Mouse (Mus musculus) c-Kit-positive CD71-negative TER-119-negative erythroid progenitor cells, embryonic 14.5 days (primary cell): ENCODE results near the gene March4.

Experiments used
- DNase-seq: peaks from one replicate; pipeline ENCODE4 v3.0.0-alpha.2; 2013; ENCODE audit warnings: low read depth

Gene March4

DNA sequence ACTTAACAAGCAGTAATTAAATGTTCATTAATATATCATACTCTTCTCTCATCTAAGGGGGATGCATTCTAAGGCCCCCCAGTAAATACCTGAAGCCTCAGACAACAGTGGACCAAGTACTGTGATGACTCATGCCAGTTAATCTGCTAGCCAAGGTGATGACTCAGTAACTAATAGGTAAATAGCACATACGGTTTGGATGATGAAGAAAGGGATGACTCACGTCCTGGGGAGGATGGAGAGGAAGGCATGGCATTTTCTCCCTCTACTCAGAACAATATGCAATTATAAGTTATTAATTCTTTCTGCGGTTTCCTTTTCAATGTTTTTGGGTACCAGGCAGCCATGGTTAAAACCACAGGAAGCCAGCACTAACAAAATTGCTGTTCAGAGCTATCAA is 87.0 kb downstream of the March4 start:
- no peak for DNase-seq

DNA sequence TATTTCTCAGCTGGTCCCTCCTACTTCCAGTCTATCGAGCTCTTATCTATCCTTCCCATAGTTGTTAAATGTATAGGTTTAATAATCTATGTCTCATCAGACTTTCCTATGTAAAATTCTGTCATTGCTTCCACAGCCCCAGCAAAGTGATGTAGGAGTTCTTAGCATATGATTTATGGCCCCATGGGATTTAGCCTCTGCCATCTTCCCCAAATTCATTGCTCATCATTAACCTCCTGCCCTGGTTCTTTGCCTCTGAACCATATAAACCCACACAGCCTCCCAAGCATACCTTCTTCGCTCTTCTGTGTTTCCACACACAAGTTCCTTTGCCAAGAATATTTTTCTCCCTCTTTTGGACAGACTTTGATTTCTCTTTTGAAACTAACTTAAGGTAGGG is 94.0 kb downstream of the March4 start:
- no peak for DNase-seq

DNA sequence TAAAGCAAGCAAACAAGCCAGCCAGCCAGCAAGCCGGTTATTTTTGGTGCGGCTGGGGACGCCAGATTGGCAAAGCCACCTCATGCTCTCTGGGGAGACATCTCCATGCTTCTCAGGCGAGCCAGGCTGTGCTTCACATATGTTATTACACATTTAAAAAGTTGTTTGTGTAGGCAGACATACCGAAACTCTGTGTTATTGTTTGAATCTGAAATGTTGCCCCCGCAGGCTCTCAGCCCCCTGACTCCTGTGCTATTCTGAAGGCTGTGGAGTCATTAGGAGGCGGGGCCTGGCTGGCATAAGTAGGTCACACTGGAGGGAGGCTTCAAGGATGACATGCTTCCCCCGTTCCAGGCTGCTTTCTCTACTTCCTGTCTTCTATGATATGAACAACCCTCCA is 97.6 kb downstream of the March4 start:
- no peak for DNase-seq

DNA sequence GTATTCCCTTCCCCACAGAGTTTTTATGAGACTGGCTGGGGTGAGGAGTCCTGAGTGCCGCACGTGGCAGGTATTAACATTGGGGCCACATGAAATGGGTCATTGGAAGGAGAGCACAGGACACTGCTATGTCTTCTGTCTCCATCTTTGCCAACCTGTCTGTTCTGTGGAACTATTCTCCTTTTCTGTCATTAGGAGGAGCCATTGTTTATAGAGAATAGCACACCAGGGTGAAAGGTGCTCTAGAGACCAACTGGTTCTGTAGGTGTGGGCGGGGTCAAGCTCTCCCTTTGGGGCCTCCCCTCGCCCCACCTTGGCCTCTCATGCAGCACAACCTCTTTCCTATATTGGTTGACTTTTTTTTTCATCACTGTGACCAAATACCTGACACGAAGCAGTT is 99.8 kb downstream of the March4 start:
- DNase-seq = no peak

DNA sequence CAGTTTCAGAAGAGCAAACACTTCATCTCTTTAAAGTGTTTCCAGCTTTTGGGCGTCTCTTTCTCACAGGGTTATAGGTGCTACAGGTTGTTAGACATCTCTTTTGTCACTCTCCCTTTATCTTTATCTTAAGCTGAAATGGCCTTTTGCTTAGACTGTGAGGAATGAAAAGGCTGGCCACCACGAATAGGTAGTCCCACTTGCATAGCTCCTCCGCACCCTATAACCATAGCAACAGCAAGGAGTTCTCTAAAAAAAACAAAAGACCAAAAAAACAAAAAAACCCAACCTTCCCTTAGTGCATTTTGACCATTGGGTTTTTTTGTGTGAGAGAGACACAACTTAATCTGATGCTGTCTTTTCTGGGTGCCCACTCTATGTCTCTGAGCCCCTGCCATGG is 102.2 kb downstream of the March4 start:
- no peak for DNase-seq

DNA sequence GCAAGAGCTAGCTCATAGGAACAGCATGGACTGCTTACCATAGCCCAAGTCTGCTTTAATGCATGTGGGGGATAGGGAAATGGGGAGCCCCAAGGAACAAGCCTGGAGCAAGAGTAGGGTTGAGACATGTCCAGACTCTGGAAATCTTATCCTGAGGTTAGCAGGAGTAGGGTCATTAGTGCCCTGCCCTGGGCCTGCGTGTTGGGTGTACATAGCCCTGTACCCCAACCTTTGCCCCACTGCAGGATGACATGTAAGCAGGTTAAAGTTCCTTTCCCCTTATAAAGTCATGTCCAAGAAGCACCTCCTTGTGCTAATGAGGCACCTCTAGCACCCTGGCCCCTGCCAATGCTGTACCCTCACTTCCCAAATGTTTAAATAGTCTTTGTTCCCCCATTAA is 104.2 kb downstream of the March4 start:
- DNase-seq = no peak

DNA sequence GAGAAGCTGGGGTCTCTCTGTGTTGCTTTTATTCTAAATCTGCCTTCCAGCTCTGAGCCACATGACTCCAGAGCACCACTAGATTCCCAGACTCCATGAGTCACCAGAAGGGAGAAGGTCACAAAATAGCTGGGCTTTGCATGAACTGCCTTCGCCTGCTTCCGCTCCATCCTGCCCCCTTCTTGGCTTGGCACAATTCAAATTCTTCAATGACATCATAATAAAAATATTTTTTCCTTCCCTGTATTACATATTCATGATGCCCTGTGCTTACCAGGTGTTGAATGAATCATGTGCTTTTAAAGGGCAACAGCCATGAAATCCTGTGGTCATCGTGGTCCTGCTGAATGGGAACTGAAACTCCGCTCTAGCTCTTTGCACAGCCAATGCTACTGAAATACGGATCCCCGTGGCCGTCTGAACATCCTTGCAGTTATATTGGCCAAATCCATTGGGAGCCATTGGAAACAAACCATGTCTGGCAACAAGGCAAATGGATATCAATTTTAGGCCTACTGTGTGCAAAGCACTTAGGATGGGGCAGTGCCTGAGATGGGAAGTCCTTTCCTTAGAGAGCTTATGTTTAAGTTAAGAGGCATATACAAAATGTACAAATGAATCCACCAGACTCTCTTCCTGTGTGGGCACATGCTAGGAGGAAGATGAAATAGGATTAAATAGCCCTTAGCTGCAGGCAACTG is 107.5 kb downstream of the March4 start:
- DNase-seq = peak; percentile 29

DNA sequence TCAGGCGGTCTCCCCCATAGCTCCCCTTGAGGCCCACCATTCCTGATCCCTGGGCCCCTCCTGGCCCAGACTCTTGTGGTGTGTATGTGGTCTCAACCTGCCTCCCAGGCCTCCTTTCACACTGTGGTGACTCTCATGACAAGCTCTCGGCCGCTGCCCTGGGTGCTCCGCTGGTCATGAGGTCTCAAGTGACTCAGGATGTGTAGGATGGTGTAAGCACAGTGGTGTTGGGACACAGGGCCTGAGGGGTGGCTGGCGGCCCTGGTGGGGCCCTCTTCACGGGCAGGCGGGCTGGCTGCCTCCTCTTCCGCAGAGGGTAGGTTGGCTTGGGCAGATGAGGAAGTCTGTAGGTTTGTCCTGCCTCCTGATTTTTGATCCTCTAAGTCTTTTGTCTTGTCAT is 108.2 kb downstream of the March4 start:
- DNase-seq = peak; percentile 19

DNA sequence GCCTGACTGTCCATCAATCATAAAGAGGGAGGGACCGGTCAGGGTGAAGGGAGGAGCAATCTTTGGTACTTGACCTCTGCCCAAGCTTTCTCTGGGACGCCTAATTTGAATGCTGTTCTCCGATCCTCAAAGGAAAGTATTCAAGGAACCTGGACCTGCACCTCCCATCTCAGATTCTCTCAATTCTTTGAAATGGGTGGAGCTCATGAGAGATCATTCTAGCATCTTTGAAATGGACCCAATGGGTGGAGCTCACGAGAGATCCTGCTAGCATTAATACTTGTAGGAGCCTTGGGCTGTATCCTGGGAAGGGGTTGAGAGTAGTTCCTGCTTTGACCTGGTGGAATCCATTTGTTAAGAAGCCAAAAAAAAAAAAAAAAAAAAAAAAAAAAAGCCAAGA is 110.3 kb downstream of the March4 start:
- DNase-seq = no peak

DNA sequence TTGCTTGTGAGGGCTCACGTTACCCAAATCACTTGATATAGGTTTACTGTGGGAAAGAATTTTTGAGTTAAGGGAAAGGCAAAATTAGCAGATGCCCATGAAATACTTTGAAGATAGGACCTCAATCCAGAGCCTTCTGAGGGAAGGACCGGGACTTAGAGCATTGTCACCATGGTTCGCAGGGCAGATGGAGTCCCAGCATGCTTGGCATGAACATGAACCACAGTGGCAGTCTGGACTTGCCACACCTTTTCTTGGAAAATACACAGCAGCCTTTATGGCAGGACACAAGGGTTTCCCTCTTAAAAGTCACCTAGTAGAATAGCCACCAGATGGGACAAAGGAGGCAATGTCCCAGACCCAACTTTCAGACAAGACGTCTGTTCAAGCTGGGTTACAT is 114.6 kb downstream of the March4 start:
- no peak for DNase-seq

DNA sequence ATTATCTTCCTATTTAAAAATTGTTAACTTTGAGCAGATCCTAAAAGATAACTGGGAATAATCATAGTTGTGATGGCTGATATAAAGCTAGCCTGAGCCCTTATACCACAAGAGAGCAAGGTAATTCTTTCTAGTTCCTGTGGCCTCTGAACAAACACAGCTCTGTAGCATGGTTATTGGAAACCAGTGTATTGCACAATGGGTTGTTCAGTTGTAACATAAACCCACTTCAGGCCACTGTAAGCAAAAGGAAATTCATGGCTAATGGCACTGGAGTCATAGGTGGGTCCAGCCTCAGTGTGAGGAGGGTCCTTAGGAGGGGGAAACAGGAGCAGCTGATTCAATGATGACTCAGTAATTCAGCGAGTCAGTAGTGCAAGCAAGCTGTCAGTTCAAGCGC is 116.5 kb downstream of the March4 start:
- DNase-seq = no peak

DNA sequence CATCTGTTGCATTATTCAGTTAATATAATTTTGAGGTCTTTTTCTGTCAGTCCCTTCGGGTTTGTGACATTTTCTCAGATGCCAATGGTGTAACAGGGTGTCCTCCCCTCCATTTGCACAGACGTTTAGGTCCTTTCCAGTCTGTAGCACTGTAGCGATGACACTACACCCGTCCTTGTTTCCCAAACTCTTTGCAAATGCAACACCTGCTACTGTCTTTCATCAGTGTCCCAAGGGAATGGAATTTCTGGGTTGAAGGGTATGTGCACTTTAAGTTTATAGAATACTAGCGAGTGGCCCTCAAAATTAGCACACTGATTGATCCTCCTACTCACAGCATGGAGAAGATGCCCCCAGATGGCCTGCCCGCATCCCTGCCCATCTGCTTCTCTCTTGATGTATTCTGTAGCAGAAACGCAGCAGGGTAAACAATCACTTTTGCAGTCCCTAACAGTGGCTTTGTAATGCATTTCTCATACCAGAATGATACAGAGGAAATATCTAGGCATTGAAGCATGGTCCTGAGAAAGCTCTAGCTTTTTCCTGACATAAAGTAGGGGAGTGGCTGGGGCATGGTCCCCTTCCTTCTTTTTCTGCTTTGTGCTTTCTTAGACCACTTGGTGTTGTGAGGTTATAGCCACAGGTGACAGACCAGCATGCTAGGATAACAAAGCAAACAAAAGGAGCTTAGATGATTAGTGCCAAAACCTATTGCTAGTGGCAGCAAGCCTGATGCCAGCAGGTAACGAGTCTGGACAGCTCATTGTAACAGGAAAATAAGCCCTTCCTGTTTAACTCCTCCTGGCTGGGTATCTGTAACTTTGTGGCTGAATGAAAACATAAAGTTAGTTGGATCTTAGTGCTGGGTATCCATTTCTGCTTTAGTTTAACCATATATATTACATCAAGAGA is 117.7 kb downstream of the March4 start:
- no peak for DNase-seq

DNA sequence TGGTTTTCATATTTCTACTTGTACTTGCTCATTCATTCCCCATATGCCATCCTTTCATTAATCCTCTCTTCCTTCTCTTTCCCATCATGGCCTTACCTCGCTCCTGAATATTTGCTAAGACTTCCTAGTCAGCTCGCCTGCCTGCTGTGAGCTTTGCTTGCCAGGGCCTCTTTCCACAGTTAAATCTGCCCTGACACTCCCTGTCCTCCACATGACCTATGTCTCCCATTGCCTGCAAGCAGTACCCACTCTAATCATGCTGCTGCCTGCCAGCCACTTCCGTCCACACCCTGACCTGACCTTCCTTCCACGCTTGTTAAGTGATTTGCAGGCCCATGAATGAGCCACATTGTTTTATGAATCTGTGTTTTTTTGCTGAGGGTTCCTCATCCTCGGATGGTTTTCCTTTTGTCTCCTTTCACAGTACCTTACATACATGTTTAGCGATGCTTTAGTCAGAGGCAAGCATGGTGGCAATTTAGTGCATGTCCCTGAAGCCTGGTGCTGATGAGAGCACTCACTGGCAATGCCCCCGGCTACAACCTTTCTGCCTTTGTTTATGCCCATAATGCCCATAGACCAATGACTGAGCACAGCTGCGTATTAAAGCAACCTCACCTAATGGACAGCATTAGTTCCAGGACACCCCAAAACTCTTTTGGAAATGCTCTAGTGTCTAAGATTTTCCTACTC is 122.0 kb downstream of the March4 start:
- no peak for DNase-seq

DNA sequence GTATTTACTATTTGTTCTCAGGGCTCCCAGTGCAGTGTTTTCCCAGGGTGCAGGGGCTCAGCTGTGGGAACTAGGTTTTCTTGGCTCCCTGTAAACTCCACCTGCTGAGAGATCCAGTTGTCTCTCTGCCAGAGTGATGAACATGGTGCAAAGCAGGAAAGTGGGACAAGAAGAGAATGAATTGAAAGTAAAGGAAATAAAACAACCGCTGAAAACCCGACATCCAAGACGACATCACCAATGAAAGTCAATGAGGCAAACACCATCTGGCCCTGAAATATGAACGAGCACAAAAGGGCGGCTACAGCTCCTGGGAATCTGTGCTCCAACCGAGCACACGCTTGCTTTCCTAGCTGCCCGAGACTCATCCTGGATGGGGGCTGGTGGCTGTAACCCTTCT is 122.6 kb downstream of the March4 start:
- DNase-seq = no peak

DNA sequence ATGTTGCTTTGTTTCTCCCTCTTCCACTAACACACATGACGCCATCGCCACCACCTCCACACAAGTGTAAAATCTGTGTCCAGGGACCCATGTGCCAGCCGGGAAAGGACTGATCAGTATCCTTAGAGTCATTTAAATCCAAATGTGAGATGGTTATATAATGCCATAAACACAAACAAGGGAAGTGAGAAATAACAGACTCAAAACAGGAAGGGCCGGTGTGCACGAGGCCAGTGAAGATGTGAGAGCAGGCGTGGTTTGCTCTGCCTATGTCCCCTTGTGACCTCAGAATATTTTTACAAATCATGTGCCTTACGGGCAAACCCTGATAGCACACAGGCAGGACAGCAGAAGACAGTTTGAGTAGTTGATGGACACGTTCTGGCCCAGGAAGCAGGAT is 123.5 kb downstream of the March4 start:
- DNase-seq = no peak

DNA sequence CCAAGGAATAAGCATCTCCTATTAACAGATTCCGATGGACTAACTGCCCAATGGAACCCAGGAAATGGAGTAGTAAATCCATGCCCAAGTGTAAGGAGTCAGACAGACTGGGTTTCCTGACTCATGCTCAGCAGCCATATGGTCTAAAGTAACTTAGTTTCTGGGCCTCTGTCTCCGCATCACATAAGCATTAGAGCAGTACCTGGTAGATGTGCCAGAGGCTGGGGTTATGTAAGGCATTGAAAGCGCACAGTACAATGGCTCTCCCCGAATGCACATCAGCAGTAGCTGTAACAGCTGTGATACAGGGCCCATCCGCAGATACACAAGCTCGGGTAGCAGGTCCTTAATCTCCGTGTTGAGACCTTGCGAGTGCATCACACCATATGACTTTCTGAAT is 125.6 kb downstream of the March4 start:
- no peak for DNase-seq

DNA sequence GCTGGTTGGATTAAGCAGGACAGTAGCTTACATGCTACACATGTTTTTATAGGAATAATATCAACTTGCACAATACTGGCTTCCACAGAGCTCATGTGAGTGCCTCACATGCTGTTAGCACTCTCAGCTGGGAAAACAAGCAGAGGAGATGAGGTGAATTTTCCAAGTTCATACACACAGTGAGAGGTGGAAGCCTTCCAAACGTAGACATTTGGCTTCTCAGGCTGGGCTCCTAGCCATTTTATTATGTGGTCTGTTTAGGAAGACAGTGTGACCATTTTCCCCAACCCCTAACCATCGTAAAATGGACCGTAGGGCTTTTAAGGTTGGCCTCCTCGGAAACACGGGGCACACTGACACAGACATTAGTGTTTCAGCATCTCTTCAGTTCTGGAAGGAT is 126.8 kb downstream of the March4 start:
- no peak for DNase-seq

DNA sequence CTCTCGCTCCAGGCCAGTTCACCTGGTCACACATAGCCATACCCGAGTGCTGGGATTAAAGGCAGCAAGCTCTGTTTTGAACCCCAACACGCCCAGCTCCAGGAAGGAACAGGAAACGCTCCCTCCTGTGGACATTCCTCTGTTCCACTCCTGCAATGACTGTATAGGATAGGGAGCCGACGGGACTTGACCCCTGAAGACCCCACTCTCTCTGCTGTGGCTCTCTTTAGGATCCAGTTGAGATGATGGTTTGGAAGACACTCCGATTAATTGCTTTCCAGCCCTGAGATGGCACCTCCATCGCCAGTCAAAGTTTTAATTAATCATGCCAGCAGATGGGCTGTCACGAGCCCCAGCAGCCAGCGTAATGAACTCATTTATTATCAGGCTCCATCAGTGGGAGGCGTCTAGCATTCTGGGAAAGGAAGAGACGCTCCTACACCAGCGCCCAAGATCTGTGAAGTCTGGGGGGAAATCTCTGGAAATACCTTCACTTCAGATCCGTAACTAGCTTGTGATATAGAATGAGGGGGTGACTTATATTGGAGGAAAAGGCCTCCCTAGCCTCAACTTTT is 130.1 kb downstream of the March4 start:
- DNase-seq = no peak

DNA sequence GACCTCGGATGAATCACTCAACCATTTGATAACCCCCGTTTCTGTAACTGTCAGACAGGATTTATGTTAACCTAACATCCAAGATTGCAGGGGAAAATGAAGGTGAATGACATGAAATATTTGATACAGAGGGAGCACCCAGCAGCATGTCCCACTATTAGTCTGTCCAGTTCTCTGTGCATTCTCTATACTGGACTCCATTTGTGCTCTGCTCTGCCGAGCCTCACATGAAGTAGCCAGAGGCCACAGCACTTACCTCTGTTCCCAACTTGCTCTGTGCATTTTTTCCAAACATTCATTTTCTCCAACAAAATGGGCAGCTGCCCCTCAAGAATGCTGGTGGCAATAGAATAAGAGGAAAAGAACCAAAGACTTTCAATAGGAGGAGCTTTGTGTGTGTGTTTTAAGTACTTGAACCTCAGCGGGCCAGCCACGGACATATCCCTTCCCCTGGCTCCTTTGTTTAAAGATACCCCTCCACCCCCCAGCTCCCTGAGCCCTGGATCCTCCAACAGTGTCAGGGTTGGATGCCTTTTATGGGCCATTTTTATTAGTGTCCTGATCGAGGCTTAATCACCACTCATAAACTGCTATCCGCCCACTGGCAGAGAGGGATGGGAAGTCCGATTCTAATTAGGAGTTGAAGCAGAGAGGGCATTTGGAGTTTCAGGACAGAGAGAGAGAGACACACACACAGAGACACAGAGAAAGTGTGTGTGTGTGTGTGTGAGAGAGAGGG is 135.2 kb downstream of the March4 start:
- no peak for DNase-seq

DNA sequence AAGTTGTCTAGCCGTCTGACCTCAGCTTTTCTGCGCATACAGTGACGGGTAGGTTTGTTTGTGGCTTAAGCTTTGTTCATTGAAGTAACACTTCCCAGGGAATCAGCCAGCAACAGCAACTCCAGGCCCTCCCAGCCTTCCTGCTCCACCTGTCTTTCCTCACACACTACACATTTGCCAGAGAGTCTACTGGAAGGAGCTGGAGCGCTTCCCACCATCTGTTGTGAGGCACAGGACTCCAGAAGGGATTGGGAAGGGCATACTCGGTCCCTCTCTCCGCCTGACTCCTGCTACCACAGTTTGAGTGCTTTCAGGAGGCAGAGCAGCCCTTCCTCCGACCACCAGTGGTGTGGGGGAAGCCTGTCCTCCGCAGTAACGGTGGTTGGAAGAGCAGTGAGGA is 136.1 kb downstream of the March4 start:
- no peak for DNase-seq

DNA sequence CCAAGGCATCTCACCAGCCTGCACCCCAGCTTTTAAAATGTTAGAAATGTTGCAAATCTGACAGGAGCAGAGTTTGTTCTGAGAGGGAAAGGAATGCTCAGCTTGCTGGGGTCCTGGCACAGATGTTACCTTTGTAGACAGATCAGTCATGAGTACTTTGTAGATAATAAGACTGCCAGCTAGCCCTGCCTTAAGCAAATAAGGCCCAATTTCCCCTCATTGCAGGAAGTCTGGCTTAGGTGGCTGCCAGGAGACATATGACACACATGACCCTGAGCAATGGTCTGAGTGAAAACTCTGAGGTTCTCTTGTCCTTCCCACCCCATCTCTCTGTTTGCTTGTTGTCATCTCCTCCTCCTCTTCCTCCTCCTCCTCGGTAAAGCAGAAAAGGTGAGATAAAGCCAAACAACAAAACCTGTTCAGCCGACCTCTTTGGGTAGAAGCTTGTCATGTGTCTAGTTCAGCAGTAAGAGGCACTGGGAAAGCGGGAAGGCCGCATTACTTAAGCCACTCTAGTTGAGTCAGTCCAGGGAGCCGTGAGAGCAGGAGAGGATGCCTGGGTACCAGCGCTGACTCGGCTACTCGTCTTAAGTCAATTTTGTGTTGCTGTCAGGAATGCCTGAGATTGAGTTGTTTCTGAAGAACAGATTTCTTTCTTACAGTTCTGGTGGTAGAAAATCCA is 136.9 kb downstream of the March4 start:
- DNase-seq = no peak
